Mouse (Mus musculus): ENCODE data around the gene Gm2832. TPM values are rescaled to one million over a fixed set of nuclear protein-coding genes. Genes with fewer than 3 reads are reported as not detected.
"Not testable (repeated sequence)": the region's sequence is repeated elsewhere in the genome, so short reads cannot be mapped to it uniquely, and the experiment has no call there.

Gm2832 gene
- polyA plus RNA-seq (2015; fragmentation: Nextera tagmentation; extraction: Ambion mirVana): not detected in 2 replicates

DNA sequence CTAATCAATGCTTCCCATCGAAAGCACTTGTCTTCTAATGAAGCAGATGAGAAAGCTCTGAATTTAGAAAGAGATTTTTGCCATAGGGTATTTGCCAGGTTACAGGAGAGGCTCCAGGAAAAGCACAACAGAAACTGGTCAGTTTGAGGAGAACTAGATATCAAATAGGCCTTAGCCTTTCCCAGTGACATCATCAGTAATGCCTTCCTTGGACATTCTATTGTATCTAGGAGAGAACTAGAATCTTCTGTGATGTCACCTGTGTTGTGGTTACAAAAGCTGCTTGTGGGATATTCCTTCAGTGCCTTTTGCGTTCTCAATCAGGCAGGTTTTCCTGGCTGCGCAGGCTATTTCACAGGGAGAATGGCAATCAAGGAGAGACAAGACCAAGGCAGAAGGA is at the start of gene Gm2832:
Gene Gm2832 (plus strand): TSS at position 301 of the 400 bp plus-strand sequence.
- H3K9ac ChIP-seq (ENCODE audit: low read length); H3K27me3 ChIP-seq (ENCODE audit: control insufficient read depth, insufficient read depth, low read length); H3K36me3 ChIP-seq (ENCODE audit: control insufficient read depth, insufficient read depth, low read length); H3K9me3 ChIP-seq (ENCODE audit: control insufficient read depth, low read length); DNase-seq (ENCODE audit: low spot score); H3K4me1 ChIP-seq (replicated peaks; ENCODE audit: control insufficient read depth, insufficient read depth); ATAC-seq (ENCODE audit: low FRiP score, low TSS enrichment); H3K4me2 ChIP-seq (replicated peaks; ENCODE audit: low read depth); H3K4me3 ChIP-seq (ENCODE audit: low read depth, low read length); H3K27ac ChIP-seq (replicated peaks): not testable (repeated sequence)
- 83% methylated on average over 2 of the region's 3 CpGs for WGBS

GRCm38 (mm10) chr14:41263296-41263695 is 15.3 kb upstream of the Gm2832 start:
- H3K4me3 ChIP-seq (ENCODE audit: low read depth, low read length); H3K4me2 ChIP-seq (replicated peaks; ENCODE audit: low read depth); H3K9me3 ChIP-seq (ENCODE audit: control insufficient read depth, low read length); H3K27ac ChIP-seq (replicated peaks); H3K27me3 ChIP-seq (ENCODE audit: control insufficient read depth, insufficient read depth, low read length); H3K4me1 ChIP-seq (replicated peaks; ENCODE audit: control insufficient read depth, insufficient read depth); ATAC-seq (ENCODE audit: low FRiP score, low TSS enrichment); DNase-seq (ENCODE audit: low spot score); H3K36me3 ChIP-seq (ENCODE audit: control insufficient read depth, insufficient read depth, low read length); H3K9ac ChIP-seq (ENCODE audit: low read length): not testable (repeated sequence)
- WGBS: 54% methylated on average over 3 of the region's 4 CpGs
- peak; percentile 34 for TF ChIP-seq CTCF (IDR thresholded peaks at IDR 0.05; ENCODE audit: low read depth)

GRCm38 (mm10) chr14:41263853-41264755 is 14.5 kb upstream of the Gm2832 start:
- not testable (repeated sequence) for ATAC-seq (ENCODE audit: low FRiP score, low TSS enrichment); H3K36me3 ChIP-seq (ENCODE audit: control insufficient read depth, insufficient read depth, low read length); H3K9me3 ChIP-seq (ENCODE audit: control insufficient read depth, low read length); H3K4me2 ChIP-seq (replicated peaks; ENCODE audit: low read depth); H3K4me1 ChIP-seq (replicated peaks; ENCODE audit: control insufficient read depth, insufficient read depth); H3K27me3 ChIP-seq (ENCODE audit: control insufficient read depth, insufficient read depth, low read length); H3K4me3 ChIP-seq (ENCODE audit: low read depth, low read length); H3K9ac ChIP-seq (ENCODE audit: low read length); H3K27ac ChIP-seq (replicated peaks)
- 7% methylated on average over 21 of the region's 29 CpGs for WGBS
- DNase-seq (ENCODE audit: low spot score): peak; percentile 11

GRCm38 (mm10) chr14:41264756-41265566 is 13.6 kb upstream of the Gm2832 start:
- ATAC-seq (ENCODE audit: low FRiP score, low TSS enrichment) (0 out of 2 replicates have a peak, but pooled peaks have one; percentile 40), DNase-seq (ENCODE audit: low spot score) (peak; percentile 16)
- H3K9ac ChIP-seq (ENCODE audit: low read length); H3K27ac ChIP-seq (replicated peaks); H3K36me3 ChIP-seq (ENCODE audit: control insufficient read depth, insufficient read depth, low read length); H3K27me3 ChIP-seq (ENCODE audit: control insufficient read depth, insufficient read depth, low read length); H3K4me3 ChIP-seq (ENCODE audit: low read depth, low read length); H3K4me1 ChIP-seq (replicated peaks; ENCODE audit: control insufficient read depth, insufficient read depth); H3K9me3 ChIP-seq (ENCODE audit: control insufficient read depth, low read length): not testable (repeated sequence)
- peak; percentile 43 for TF ChIP-seq CTCF (IDR thresholded peaks at IDR 0.05; ENCODE audit: low read depth)
- H3K4me2 ChIP-seq (replicated peaks; ENCODE audit: low read depth): 0 out of 2 replicates have a peak overlapping the region, but pooled peaks have one; percentile 20
- WGBS: 0% methylated on average over 19 of the region's 36 CpGs

DNA sequence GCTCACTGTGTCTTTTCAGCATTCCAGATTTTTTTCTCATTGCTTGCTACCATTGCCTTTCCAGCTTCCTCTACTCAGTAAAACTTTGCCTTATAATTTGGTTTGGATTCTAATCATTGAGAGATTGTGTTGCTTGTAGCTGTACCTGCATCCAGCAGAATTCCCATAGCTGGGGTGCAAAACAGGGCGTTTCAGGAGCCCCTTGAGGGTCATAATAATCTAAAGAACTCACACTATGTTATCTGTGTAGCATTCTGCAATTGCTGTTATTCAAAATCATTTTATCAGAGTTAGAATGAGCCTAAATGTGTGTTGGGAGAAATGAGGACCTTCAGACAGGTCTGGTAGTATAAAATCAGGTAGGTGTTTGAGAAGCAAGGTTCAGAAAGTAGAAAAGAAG is 7.4 kb downstream of the Gm2832 start:
- not testable (repeated sequence) for H3K9me3 ChIP-seq (ENCODE audit: control insufficient read depth, low read length); H3K4me2 ChIP-seq (replicated peaks; ENCODE audit: low read depth); DNase-seq (ENCODE audit: low spot score); H3K36me3 ChIP-seq (ENCODE audit: control insufficient read depth, insufficient read depth, low read length); H3K4me3 ChIP-seq (ENCODE audit: low read depth, low read length); H3K27ac ChIP-seq (replicated peaks); H3K4me1 ChIP-seq (replicated peaks; ENCODE audit: control insufficient read depth, insufficient read depth); H3K9ac ChIP-seq (ENCODE audit: low read length); H3K27me3 ChIP-seq (ENCODE audit: control insufficient read depth, insufficient read depth, low read length); ATAC-seq (ENCODE audit: low FRiP score, low TSS enrichment)
- WGBS: 38% methylated on average over 1 of the region's 1 CpGs

Other genes with a start within 250 kb of the Gm2832 start
- not detected in 2 replicates for gene Dydc2, start 209.6 kb upstream of the Gm2832 start, polyA plus RNA-seq (2015; fragmentation: Nextera tagmentation; extraction: Ambion mirVana)
- gene Dydc1, start 205.9 kb upstream of the Gm2832 start, polyA plus RNA-seq (2015; fragmentation: Nextera tagmentation; extraction: Ambion mirVana): not detected in 2 replicates
- 0.75 and 2.0 TPM in 2 replicates for gene Mat1a, start 173.8 kb upstream of the Gm2832 start, polyA plus RNA-seq (2015; fragmentation: Nextera tagmentation; extraction: Ambion mirVana)
- 0.06 TPM in 1 of 2 replicates, not detected in the other for gene Sftpa1, start 147.0 kb upstream of the Gm2832 start, polyA plus RNA-seq (2015; fragmentation: Nextera tagmentation; extraction: Ambion mirVana)
- gene Mbl1, start 127.3 kb upstream of the Gm2832 start, polyA plus RNA-seq (2015; fragmentation: Nextera tagmentation; extraction: Ambion mirVana): 0.29 TPM in 1 of 2 replicates, not detected in the other
- 4.9 TPM in 2 replicates for gene Sftpd, start 93.7 kb upstream of the Gm2832 start, polyA plus RNA-seq (2015; fragmentation: Nextera tagmentation; extraction: Ambion mirVana)
- gene Gm5798, start 69.8 kb downstream of the Gm2832 start, polyA plus RNA-seq (2015; fragmentation: Nextera tagmentation; extraction: Ambion mirVana): not detected in 2 replicates
- gene Gm7945, start 107.6 kb downstream of the Gm2832 start, polyA plus RNA-seq (2015; fragmentation: Nextera tagmentation; extraction: Ambion mirVana): not detected in 2 replicates
- not detected in 2 replicates for gene Gm6482, start 129.5 kb downstream of the Gm2832 start, polyA plus RNA-seq (2015; fragmentation: Nextera tagmentation; extraction: Ambion mirVana)
- not detected in 2 replicates for gene Gm7954, start 174.7 kb downstream of the Gm2832 start, polyA plus RNA-seq (2015; fragmentation: Nextera tagmentation; extraction: Ambion mirVana)
- gene Gm3486, start 210.7 kb downstream of the Gm2832 start, polyA plus RNA-seq (2015; fragmentation: Nextera tagmentation; extraction: Ambion mirVana): not detected in 2 replicates

Data from stomach, postnatal 0 days (tissue).